Comparison of ENCODE assay signal across 8 mouse cellular contexts in the genomic region with DNA sequence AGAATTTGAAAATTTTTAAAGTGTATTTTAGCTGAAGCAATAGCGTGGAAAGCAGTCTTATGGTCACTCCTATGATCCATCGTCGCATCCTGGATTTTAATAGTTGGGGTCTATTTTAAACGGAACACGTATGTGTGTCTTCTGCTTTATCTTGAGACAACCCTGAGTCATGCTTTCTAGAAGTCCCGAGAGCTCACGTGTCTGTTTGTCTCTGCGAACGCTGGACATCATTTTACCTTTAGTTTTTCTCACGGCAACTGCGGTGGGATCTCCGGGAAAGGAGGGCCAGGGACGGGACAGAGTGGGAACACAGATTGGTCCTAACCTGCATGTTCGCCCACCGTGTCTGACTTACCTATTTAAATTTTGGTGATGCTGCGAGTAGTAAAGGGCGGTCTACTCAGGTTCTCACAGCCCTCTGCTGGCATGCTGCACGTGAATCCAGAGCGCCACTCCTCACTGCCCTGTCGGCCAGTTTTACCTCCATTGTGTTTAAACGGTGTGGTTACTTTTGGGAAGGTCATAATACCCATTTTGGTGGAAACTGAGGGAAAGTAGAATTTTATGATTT. TPM values are rescaled to one million over a fixed set of nuclear protein-coding genes. Genes with fewer than 3 reads are reported as not detected.
A peak's percentile ranks its signal among the peaks of the same experiment; 100 is the strongest.
DNase-seq lines count a peak whose midpoint lies in the region; ATAC-seq and TF ChIP-seq lines count a peak whose summit lies in the region.

No protein-coding gene starts in this region.

- H3K79me2 ChIP-seq in heart, adult 2 months (replicated peaks; ENCODE audit: control insufficient read depth, insufficient read depth, low read length), result 0 out of 2 replicates have a peak, but pooled peaks cover 1% of the 10 kb centered on the region

- H3K36me3 ChIP-seq in heart, adult 2 months (ENCODE audit: control insufficient read depth, insufficient read depth, low read length), result no peaks in the 10 kb centered on the region
- no peaks in the 10 kb centered on the region for H3K36me3 ChIP-seq in heart, embryonic 16.5 days (ENCODE audit: control insufficient read depth, insufficient read depth)
- no peaks in the 10 kb centered on the region for H3K36me3 ChIP-seq in limb, embryonic 10.5 days
- no peaks in the 10 kb centered on the region for H3K36me3 ChIP-seq in neural tube, embryonic 14.5 days (ENCODE audit: control insufficient read depth, insufficient read depth, low read length)

- H3K27me3 ChIP-seq in heart, adult 2 months (ENCODE audit: control insufficient read depth, insufficient read depth, low read length), result no peaks in the 10 kb centered on the region
- H3K27me3 ChIP-seq in heart, embryonic 16.5 days (ENCODE audit: control insufficient read depth, insufficient read depth, low read length), result no peaks in the 10 kb centered on the region
- peaks cover 6% of the 10 kb centered on the region; the same call in 1 of the 2 replicates for H3K27me3 ChIP-seq in limb, embryonic 10.5 days (ENCODE audit: low read depth, poor library complexity, severe bottlenecking)
- peaks cover 2% of the 10 kb centered on the region; the same call in 1 of the 2 replicates for H3K27me3 ChIP-seq in neural tube, embryonic 14.5 days (ENCODE audit: control insufficient read depth, insufficient read depth, low read length)

- peaks cover 6% of the 10 kb centered on the region for H3K4me1 ChIP-seq in heart, adult 2 months (ENCODE audit: control insufficient read depth, insufficient read depth, low read length)
- peaks cover 7% of the 10 kb centered on the region for H3K4me1 ChIP-seq in brown adipose tissue, adult 24 weeks (ENCODE audit: control insufficient read depth, insufficient read depth, insufficient read length, low read length)
- peaks cover 17% of the 10 kb centered on the region for H3K4me1 ChIP-seq in heart, embryonic 16.5 days (ENCODE audit: control insufficient read depth, insufficient read depth, low read length)
- peaks cover 35% of the 10 kb centered on the region for H3K4me1 ChIP-seq in limb, embryonic 10.5 days
- H3K4me1 ChIP-seq in neural tube, embryonic 14.5 days (ENCODE audit: control insufficient read depth, insufficient read depth, low read length), result peaks cover 21% of the 10 kb centered on the region

- TF ChIP-seq POLR2A in heart, adult 2 months (IDR thresholded peaks at IDR 0.05; ENCODE audit: insufficient read depth, low read depth, low read length), result no peak

- DNase-seq in heart, adult 2 months, result peak in 1 of 2 experiments; percentile 9
- DNase-seq in heart, postnatal 14 days, result no peak
- DNase-seq in limb, embryonic 10.5 days (ENCODE audit: low spot score), result no peak
- DNase-seq in frontal cortex, postnatal 10 days (ENCODE audit: low spot score in 2 of 2), result no peak
- no peak for DNase-seq in ovary, adult 18-20 months (ENCODE audit: low spot score)

- no peak overlapping the region for H3K27ac ChIP-seq in heart, adult 2 months
- H3K27ac ChIP-seq in brown adipose tissue, adult 24 weeks (replicated peaks; ENCODE audit: low read depth, low read length), result no peak overlapping the region
- H3K27ac ChIP-seq in heart, embryonic 16.5 days (ENCODE audit: low read length), result no peak overlapping the region
- peak overlapping the region; percentile 6; the same call in 1 of the 2 replicates for H3K27ac ChIP-seq in limb, embryonic 10.5 days
- H3K27ac ChIP-seq in neural tube, embryonic 14.5 days (ENCODE audit: low read depth, low read length), result no peak overlapping the region

- H3K4me2 ChIP-seq in heart, embryonic 16.5 days (ENCODE audit: low read depth, low read length), result peak overlapping the region; percentile 86
- peak overlapping the region; percentile 79 for H3K4me2 ChIP-seq in neural tube, embryonic 14.5 days (ENCODE audit: low read depth, low read length)

- TF ChIP-seq CTCF in heart, adult 2 months (IDR thresholded peaks at IDR 0.05), result peak; percentile 14; the same call in 1 of the 2 replicates

- intact Hi-C loops in heart, adult 2 months (cut with DNase I), result loop anchor here (5.0 kb wide), 2 partner anchors 102 to 127 kb away; partner anchors contain the start of gene Fam107a
- intact Hi-C loops in heart, postnatal 14 days (cut with DNase I), result loop anchor here (2.0 to 5.0 kb wide), 2 partner anchors 42 to 87 kb away; partner anchors contain the start of gene Pdhb

- 32% methylated on average over 21 of the region's 21 CpGs for WGBS in heart, adult 2 months
- 25% methylated on average over 21 of the region's 21 CpGs for WGBS in heart, embryonic 16.5 days
- WGBS in limb, embryonic 10.5 days, result 24% methylated on average over 21 of the region's 21 CpGs
- 19% methylated on average over 21 of the region's 21 CpGs for WGBS in neural tube, embryonic 14.5 days

- no peak overlapping the region for H3K9ac ChIP-seq in heart, adult 2 months (ENCODE audit: low read depth, low read length)
- H3K9ac ChIP-seq in heart, embryonic 16.5 days (ENCODE audit: low read length), result peak overlapping the region; percentile 94
- peak overlapping the region; percentile 5; the same call in 1 of the 2 replicates for H3K9ac ChIP-seq in neural tube, embryonic 14.5 days (replicated peaks; ENCODE audit: low read depth, low read length)

- H3K4me3 ChIP-seq in heart, adult 2 months, result peak overlapping the region; percentile 89; the same call in 1 of the 2 replicates
- peak overlapping the region; percentile 99 for H3K4me3 ChIP-seq in brown adipose tissue, adult 24 weeks (ENCODE audit: insufficient read depth, low read depth, low read length)
- peak overlapping the region; percentile 83 for H3K4me3 ChIP-seq in heart, embryonic 16.5 days (ENCODE audit: low read length)
- H3K4me3 ChIP-seq in limb, embryonic 10.5 days, result peak overlapping the region; percentile 81
- H3K4me3 ChIP-seq in neural tube, embryonic 14.5 days (ENCODE audit: low read depth, low read length), result peak overlapping the region; percentile 67; the same call in 1 of the 2 replicates

- TF ChIP-seq EP300 in heart, adult 2 months (IDR thresholded peaks at IDR 0.05; ENCODE audit: insufficient read depth, low read depth, low read length), result no peak

- no peaks in the 10 kb centered on the region for H3K9me3 ChIP-seq in heart, embryonic 16.5 days (replicated peaks; ENCODE audit: control insufficient read depth, low read length)
- no peaks in the 10 kb centered on the region for H3K9me3 ChIP-seq in limb, embryonic 10.5 days (replicated peaks)
- no peaks in the 10 kb centered on the region for H3K9me3 ChIP-seq in neural tube, embryonic 14.5 days (ENCODE audit: control insufficient read depth, low read length)

- no peak for ATAC-seq in heart, embryonic 16.5 days (replicated peaks; ENCODE audit: extremely low read depth, insufficient read depth, low FRiP score)
- no peak for ATAC-seq in neural tube, embryonic 14.5 days (ENCODE audit: low read depth)

RNA-seq across cellular contexts. Expression of gene Kctd6, which starts 1.4 kb away (rescaled TPM):
- 10 to 100 TPM in 1 of 2 experiments, 1 to 10 TPM in 1; 8.4 to 10.3 TPM for total RNA-seq in heart, adult 2 months (2021)
- 7.3 and 10.7 TPM in 2 replicates for polyA plus RNA-seq in heart, adult 2 months (2012; rRNA removed)
- 10 to 100 TPM; 10.6 to 11.0 TPM for total RNA-seq in heart, postnatal 14 days (2021)
- polyA plus RNA-seq in brown adipose tissue, adult 24 weeks (2012; ENCODE audit: insufficient read depth, insufficient read length, missing spikeins), result 20.1 and 23.8 TPM in 2 replicates
- 2.5 and 4.5 TPM in 2 replicates for polyA plus RNA-seq in heart, embryonic 16.5 days (2015; fragmentation: Nextera tagmentation; extraction: Ambion mirVana)
- polyA plus RNA-seq in limb, embryonic 10.5 days (2016; fragmentation: Nextera tagmentation; extraction: Ambion mirVana), result 8.5 and 9.7 TPM in 2 replicates
- 10.8 and 12.9 TPM in 2 replicates for polyA plus RNA-seq in neural tube, embryonic 14.5 days (2014; fragmentation: Nextera tagmentation; extraction: Ambion mirVana)

RNA-seq across cellular contexts. Expression of gene Pdhb, which starts 42.5 kb away (rescaled TPM):
- total RNA-seq in heart, adult 2 months (2021), result 100 to 1,000 TPM; 722 to 825 TPM
- 324 and 636 TPM in 2 replicates for polyA plus RNA-seq in heart, adult 2 months (2012; rRNA removed)
- total RNA-seq in heart, postnatal 14 days (2021), result 100 to 1,000 TPM; 886 to 904 TPM
- 1,654 and 2,434 TPM in 2 replicates for polyA plus RNA-seq in brown adipose tissue, adult 24 weeks (2012; ENCODE audit: insufficient read depth, insufficient read length, missing spikeins)
- 682 and 733 TPM in 2 replicates for polyA plus RNA-seq in heart, embryonic 16.5 days (2015; fragmentation: Nextera tagmentation; extraction: Ambion mirVana)
- polyA plus RNA-seq in limb, embryonic 10.5 days (2016; fragmentation: Nextera tagmentation; extraction: Ambion mirVana), result 208 and 229 TPM in 2 replicates
- 276 and 285 TPM in 2 replicates for polyA plus RNA-seq in neural tube, embryonic 14.5 days (2014; fragmentation: Nextera tagmentation; extraction: Ambion mirVana)

RNA-seq across cellular contexts. Expression of gene Acox2, which starts 43.9 kb away (rescaled TPM):
- total RNA-seq in heart, adult 2 months (2021), result under 1 TPM; 0.34 to 0.91 TPM
- polyA plus RNA-seq in heart, adult 2 months (2012; rRNA removed), result 0.73 and 1.3 TPM in 2 replicates
- under 1 TPM in 1 of 2 experiments, not detected in 1; 0.48 TPM for total RNA-seq in heart, postnatal 14 days (2021)
- 4.3 and 4.6 TPM in 2 replicates for polyA plus RNA-seq in brown adipose tissue, adult 24 weeks (2012; ENCODE audit: insufficient read depth, insufficient read length, missing spikeins)
- 0.45 and 0.67 TPM in 2 replicates for polyA plus RNA-seq in heart, embryonic 16.5 days (2015; fragmentation: Nextera tagmentation; extraction: Ambion mirVana)
- 0.11 TPM in 1 of 2 replicates, not detected in the other for polyA plus RNA-seq in limb, embryonic 10.5 days (2016; fragmentation: Nextera tagmentation; extraction: Ambion mirVana)
- polyA plus RNA-seq in neural tube, embryonic 14.5 days (2014; fragmentation: Nextera tagmentation; extraction: Ambion mirVana), result not detected in 2 replicates
